In genomic region chr5:148768346-148768745, GRCm38 (mm10) we compare ENCODE assay signal across 14 mouse cellular contexts.
"Had no signal": no experiment of that assay in that cellular context is flagged by ENCODE, and none has a peak within 500 bp of the region (broad histone marks: within the 10 kb centered on the region; RNA-seq: fewer than 3 reads in every experiment).

No protein-coding gene starts in this region.

- H3K4me2 ChIP-seq: liver, embryonic 13.5 days; midbrain, embryonic 11.5 days had no signal

- H3K27ac ChIP-seq: liver, embryonic 13.5 days; stomach, postnatal 0 days had no signal

- H3K9me3 ChIP-seq: liver, embryonic 13.5 days had no signal

- H3K36me3 ChIP-seq: liver, embryonic 13.5 days had no signal

- ATAC-seq: inflammation-experienced regulatory T-cells, adult 6 months; intestine, embryonic 16.5 days had no signal

- DNase-seq: kidney, adult 8-10 months; left cerebral cortex, postnatal 4 days; liver, embryonic 13.5 days; lung, adult 2 months; lung, postnatal 14 days; lung, postnatal 4 days; midbrain, embryonic 14.5 days; thymus, adult 2 months; thymus, postnatal 14 days; thymus, postnatal 4 days had no signal

- H3K9ac ChIP-seq: liver, embryonic 13.5 days had no signal

- H3K4me3 ChIP-seq: liver, embryonic 13.5 days had no signal
